Mouse (Mus musculus): Measurements from ENCODE around the gene Caps2. TPM values are rescaled to one million over a fixed set of nuclear protein-coding genes. Genes with fewer than 3 reads are reported as not detected.
"Not testable (repeated sequence)": the region's sequence is repeated elsewhere in the genome, so short reads cannot be mapped to it uniquely, and the experiment has no call there.

Gene Caps2
- polyA plus RNA-seq, 1 experiment from 2014 or later = 0.51 TPM

DNA sequence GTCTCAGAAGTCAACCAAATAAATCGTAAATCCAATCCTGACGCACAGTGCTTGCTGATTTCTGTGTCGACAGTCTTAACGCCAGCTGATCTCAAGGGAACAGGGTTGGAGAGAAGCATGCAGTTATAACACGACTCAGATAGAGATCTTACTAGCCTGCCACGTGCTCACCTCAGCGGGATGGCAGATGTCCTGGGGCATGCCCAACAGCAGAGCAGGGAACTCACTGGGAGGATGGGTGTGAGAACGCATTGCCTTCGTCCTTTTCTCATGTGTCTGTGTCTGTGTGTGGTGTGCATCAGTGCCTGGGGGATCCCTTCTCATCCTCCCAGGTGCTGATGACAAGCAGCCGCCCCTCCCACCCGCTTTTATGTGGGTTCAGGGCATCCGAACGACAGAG, 13.6 kb downstream of the Caps2 start:
- WGBS = 36% methylated on average over 11 of the region's 13 CpGs
- not testable (repeated sequence) for H3K4me3 ChIP-seq (ENCODE audit: low read depth, low read length); H3K9ac ChIP-seq (ENCODE audit: low read length); H3K9me3 ChIP-seq (ENCODE audit: control insufficient read depth, low read length); DNase-seq (ENCODE audit: low spot score, missing footprints); H3K4me1 ChIP-seq (ENCODE audit: control insufficient read depth, insufficient read depth, low read length); H3K36me3 ChIP-seq (ENCODE audit: control insufficient read depth, insufficient read depth, low read length); H3K27me3 ChIP-seq (ENCODE audit: control insufficient read depth, insufficient read depth, low read length); H3K4me2 ChIP-seq; H3K27ac ChIP-seq (ENCODE audit: low read depth, low read length)
- peak; percentile 65; the same call in 1 of the 2 replicates for ATAC-seq (ENCODE audit: low FRiP score)

GRCm38 (mm10) chr10:112193919-112194318, 30.5 kb downstream of the Caps2 start:
- DNase-seq (ENCODE audit: low spot score, missing footprints); H3K27ac ChIP-seq (ENCODE audit: low read depth, low read length); H3K4me2 ChIP-seq; H3K27me3 ChIP-seq (ENCODE audit: control insufficient read depth, insufficient read depth, low read length); H3K9ac ChIP-seq (ENCODE audit: low read length); ATAC-seq (ENCODE audit: low FRiP score); H3K4me1 ChIP-seq (ENCODE audit: control insufficient read depth, insufficient read depth, low read length); H3K36me3 ChIP-seq (ENCODE audit: control insufficient read depth, insufficient read depth, low read length); H3K9me3 ChIP-seq (ENCODE audit: control insufficient read depth, low read length); H3K4me3 ChIP-seq (ENCODE audit: low read depth, low read length): not testable (repeated sequence)
- 82% methylated on average over 2 of the region's 2 CpGs for WGBS

- Histone ChIP-seq H3K9ac (ENCODE audit: low read length) (no peak overlapping the region), H3K4me1 (ENCODE audit: control insufficient read depth, insufficient read depth, low read length) (no peaks in the 10 kb centered on the region), H3K4me2 (no peak overlapping the region), H3K27ac (ENCODE audit: low read depth, low read length) (no peak overlapping the region), H3K27me3 (ENCODE audit: control insufficient read depth, insufficient read depth, low read length) (no peaks in the 10 kb centered on the region), H3K4me3 (ENCODE audit: low read depth, low read length) (no peak overlapping the region), H3K36me3 (ENCODE audit: control insufficient read depth, insufficient read depth, low read length) (no peaks in the 10 kb centered on the region), H3K9me3 (ENCODE audit: control insufficient read depth, low read length) (no peaks in the 10 kb centered on the region)
- peak; percentile 89 for DNase-seq (ENCODE audit: low spot score, missing footprints)
- 57% methylated on average over 2 of the region's 2 CpGs for WGBS
- peak; percentile 73; the same call in 1 of the 2 replicates for ATAC-seq (ENCODE audit: low FRiP score)
Measured at GRCm38 (mm10) chr10:112203463-112203862, 40.0 kb downstream of the Caps2 start.

GRCm38 (mm10) chr10:112227073-112227472, 63.7 kb downstream of the Caps2 start:
- Histone ChIP-seq H3K9ac (ENCODE audit: low read length) (no peak overlapping the region), H3K4me1 (ENCODE audit: control insufficient read depth, insufficient read depth, low read length) (no peaks in the 10 kb centered on the region), H3K4me3 (ENCODE audit: low read depth, low read length) (no peak overlapping the region), H3K9me3 (ENCODE audit: control insufficient read depth, low read length) (no peaks in the 10 kb centered on the region), H3K36me3 (ENCODE audit: control insufficient read depth, insufficient read depth, low read length) (no peaks in the 10 kb centered on the region), H3K27me3 (ENCODE audit: control insufficient read depth, insufficient read depth, low read length) (no peaks in the 10 kb centered on the region), H3K27ac (ENCODE audit: low read depth, low read length) (no peak overlapping the region), H3K4me2 (no peak overlapping the region)
- ATAC-seq (ENCODE audit: low FRiP score) (no peak), DNase-seq (ENCODE audit: low spot score, missing footprints) (no peak)
- 67% methylated on average over 1 of the region's 1 CpGs for WGBS

DNA sequence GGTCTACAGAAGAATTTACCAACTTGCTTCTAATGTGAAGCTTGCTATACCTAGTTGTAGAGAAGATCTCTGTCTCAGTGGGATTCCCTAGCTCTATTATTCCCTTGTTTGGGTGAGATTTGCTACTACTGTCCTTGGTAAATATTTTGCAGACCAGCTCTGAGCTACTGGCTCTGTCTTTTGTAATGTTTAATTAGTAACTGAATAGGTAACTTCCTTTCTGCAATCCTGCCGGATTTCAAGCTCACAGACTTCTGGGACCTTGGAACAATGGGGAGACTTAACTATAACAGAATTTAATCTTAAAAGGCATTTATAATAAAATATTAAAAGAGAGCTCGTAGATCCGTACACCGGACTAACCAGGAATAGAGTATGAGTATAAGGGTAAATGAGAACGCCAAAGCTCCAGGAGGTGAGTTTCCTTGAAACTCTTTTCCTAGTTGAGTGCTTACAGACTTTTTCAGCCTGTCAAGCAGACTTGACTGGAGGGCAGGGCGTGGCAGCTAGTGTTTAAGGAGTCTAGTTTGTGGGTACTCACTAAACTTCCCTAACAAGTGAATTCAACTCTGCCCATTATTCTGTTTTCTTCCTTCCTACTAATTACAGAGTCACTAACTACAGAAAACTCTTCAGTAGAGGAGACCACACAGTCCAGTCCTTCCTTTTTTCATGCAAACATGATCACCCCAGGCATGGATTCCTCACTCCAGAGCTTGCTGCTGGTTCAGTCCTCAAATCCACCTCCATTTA, 65.8 kb downstream of the Caps2 start:
- not testable (repeated sequence) for H3K36me3 ChIP-seq (ENCODE audit: control insufficient read depth, insufficient read depth, low read length); DNase-seq (ENCODE audit: low spot score, missing footprints); H3K4me3 ChIP-seq (ENCODE audit: low read depth, low read length); ATAC-seq (ENCODE audit: low FRiP score); H3K4me2 ChIP-seq; H3K9me3 ChIP-seq (ENCODE audit: control insufficient read depth, low read length); H3K9ac ChIP-seq (ENCODE audit: low read length); H3K27me3 ChIP-seq (ENCODE audit: control insufficient read depth, insufficient read depth, low read length); H3K27ac ChIP-seq (ENCODE audit: low read depth, low read length); H3K4me1 ChIP-seq (ENCODE audit: control insufficient read depth, insufficient read depth, low read length)
- 44% methylated on average over 6 of the region's 6 CpGs for WGBS

- not testable (repeated sequence) for H3K9ac ChIP-seq (ENCODE audit: low read length); H3K27ac ChIP-seq (ENCODE audit: low read depth, low read length); H3K9me3 ChIP-seq (ENCODE audit: control insufficient read depth, low read length); H3K36me3 ChIP-seq (ENCODE audit: control insufficient read depth, insufficient read depth, low read length); DNase-seq (ENCODE audit: low spot score, missing footprints); H3K4me2 ChIP-seq; H3K4me3 ChIP-seq (ENCODE audit: low read depth, low read length); H3K27me3 ChIP-seq (ENCODE audit: control insufficient read depth, insufficient read depth, low read length); H3K4me1 ChIP-seq (ENCODE audit: control insufficient read depth, insufficient read depth, low read length); ATAC-seq (ENCODE audit: low FRiP score)
- WGBS = 19% methylated on average over 1 of the region's 1 CpGs
Measured at GRCm38 (mm10) chr10:112232733-112233132, 69.3 kb downstream of the Caps2 start.

DNA sequence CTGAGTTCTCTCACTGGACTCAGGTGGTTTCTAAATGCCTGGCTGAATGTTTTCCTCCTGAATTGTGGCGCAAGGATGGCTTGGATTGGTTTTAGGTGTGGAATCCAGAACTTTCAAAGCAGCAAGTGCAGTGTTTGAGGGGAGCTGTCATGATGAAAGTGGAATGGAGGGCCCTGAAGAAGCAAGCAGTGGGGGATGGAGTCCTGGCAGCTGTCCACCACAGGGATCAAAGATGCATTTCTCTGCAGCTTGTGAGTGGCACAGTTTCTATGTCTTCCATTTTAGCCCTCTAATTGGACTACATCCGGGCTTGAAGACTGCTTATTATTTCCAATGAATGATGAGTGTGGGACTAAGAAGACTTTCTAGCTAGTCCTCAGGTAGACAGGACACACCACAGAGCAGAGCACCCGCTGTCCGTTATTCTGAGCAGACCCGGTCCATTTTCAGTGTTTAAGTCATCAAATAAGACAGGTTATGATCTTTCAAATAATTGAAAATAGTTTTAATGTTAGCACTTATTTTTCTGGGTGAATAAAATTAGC, 72.0 kb downstream of the Caps2 start:
- not testable (repeated sequence) for H3K9ac ChIP-seq (ENCODE audit: low read length); H3K36me3 ChIP-seq (ENCODE audit: control insufficient read depth, insufficient read depth, low read length); H3K4me2 ChIP-seq; H3K4me3 ChIP-seq (ENCODE audit: low read depth, low read length); ATAC-seq (ENCODE audit: low FRiP score); DNase-seq (ENCODE audit: low spot score, missing footprints); H3K4me1 ChIP-seq (ENCODE audit: control insufficient read depth, insufficient read depth, low read length); H3K27ac ChIP-seq (ENCODE audit: low read depth, low read length); H3K9me3 ChIP-seq (ENCODE audit: control insufficient read depth, low read length); H3K27me3 ChIP-seq (ENCODE audit: control insufficient read depth, insufficient read depth, low read length)
- 86% methylated on average over 5 of the region's 5 CpGs for WGBS

GRCm38 (mm10) chr10:112248273-112248672, 84.9 kb downstream of the Caps2 start:
- Histone ChIP-seq H3K27ac (ENCODE audit: low read depth, low read length) (no peak overlapping the region), H3K9ac (ENCODE audit: low read length) (no peak overlapping the region), H3K36me3 (ENCODE audit: control insufficient read depth, insufficient read depth, low read length) (no peaks in the 10 kb centered on the region), H3K4me3 (ENCODE audit: low read depth, low read length) (no peak overlapping the region), H3K27me3 (ENCODE audit: control insufficient read depth, insufficient read depth, low read length) (no peaks in the 10 kb centered on the region), H3K4me2 (no peak overlapping the region), H3K4me1 (ENCODE audit: control insufficient read depth, insufficient read depth, low read length) (no peaks in the 10 kb centered on the region), H3K9me3 (ENCODE audit: control insufficient read depth, low read length) (no peaks in the 10 kb centered on the region)
- ATAC-seq (ENCODE audit: low FRiP score) = no peak
- DNase-seq (ENCODE audit: low spot score, missing footprints) = no peak
- 82% methylated on average over 2 of the region's 2 CpGs for WGBS

DNA sequence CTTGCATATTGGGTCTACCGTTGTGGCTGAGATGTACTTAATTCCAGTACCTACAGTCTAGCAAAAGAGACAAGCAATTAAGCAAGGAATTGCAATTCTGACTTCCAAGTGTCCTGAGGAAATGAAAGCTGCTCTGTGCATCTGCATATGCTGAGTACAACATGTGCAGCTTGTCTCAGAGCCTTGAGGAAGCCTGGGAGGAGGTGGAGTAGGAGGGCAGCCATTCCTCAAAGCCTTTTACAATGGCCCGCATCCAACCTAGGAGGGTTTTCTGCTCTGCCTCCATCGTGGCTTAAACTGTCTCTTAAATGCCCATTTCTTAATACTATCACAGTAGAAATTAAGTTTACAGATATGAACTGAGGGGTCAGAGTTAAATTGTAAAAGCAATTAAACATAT, 100.0 kb downstream of the Caps2 start:
- 80% methylated on average over 3 of the region's 3 CpGs for WGBS
- no peak overlapping the region for H3K27ac ChIP-seq (ENCODE audit: low read depth, low read length)
- H3K9ac ChIP-seq (ENCODE audit: low read length) = no peak overlapping the region
- no peaks in the 10 kb centered on the region for H3K27me3 ChIP-seq (ENCODE audit: control insufficient read depth, insufficient read depth, low read length)
- no peak overlapping the region for H3K4me3 ChIP-seq (ENCODE audit: low read depth, low read length)
- no peak overlapping the region for H3K4me2 ChIP-seq
- no peaks in the 10 kb centered on the region for H3K36me3 ChIP-seq (ENCODE audit: control insufficient read depth, insufficient read depth, low read length)
- no peaks in the 10 kb centered on the region for H3K9me3 ChIP-seq (ENCODE audit: control insufficient read depth, low read length)
- DNase-seq (ENCODE audit: low spot score, missing footprints) (no peak), ATAC-seq (ENCODE audit: low FRiP score) (no peak)
- no peaks in the 10 kb centered on the region for H3K4me1 ChIP-seq (ENCODE audit: control insufficient read depth, insufficient read depth, low read length)
